Mouse (Mus musculus): ENCODE measurements around the gene Tnr. TPM values are rescaled to one million over a fixed set of nuclear protein-coding genes. Genes with fewer than 3 reads are reported as not detected.

Gene Tnr
- total and polyA plus RNA-seq, 2 experiments from 2014 or later = 5.8 to 50.9 TPM

- no peaks in the 10 kb centered on the region for H3K27me3 ChIP-seq (ENCODE audit: insufficient read depth, low read length)
- ATAC-seq (ENCODE audit: low FRiP score) = no peak
- no peak overlapping the region for H3K4me2 ChIP-seq (ENCODE audit: low read depth, low read length, poor library complexity, severe bottlenecking)
- no peaks in the 10 kb centered on the region for H3K4me1 ChIP-seq (ENCODE audit: insufficient read depth, low read length)
- DNase-seq (ENCODE audit: low spot score) = no peak
- H3K9me3 ChIP-seq (ENCODE audit: low read length) = no peaks in the 10 kb centered on the region
- H3K27ac ChIP-seq (ENCODE audit: low read depth, low read length) = no peak overlapping the region
- no peak for TF ChIP-seq CTCF (IDR thresholded peaks at IDR 0.05)
- 49% methylated on average over 4 of the region's 4 CpGs for WGBS
- no peaks in the 10 kb centered on the region for H3K36me3 ChIP-seq (ENCODE audit: insufficient read depth, low read length)
- no peak overlapping the region for H3K9ac ChIP-seq (replicated peaks; ENCODE audit: low read length, poor library complexity, severe bottlenecking)
- no peak overlapping the region for H3K4me3 ChIP-seq (ENCODE audit: low read depth, low read length)
Measured at GRCm38 (mm10) chr1:159833646-159834338, 310.2 kb downstream of the Tnr start.

- no peaks in the 10 kb centered on the region for H3K36me3 ChIP-seq (ENCODE audit: insufficient read depth, low read length)
- no peak for TF ChIP-seq CTCF (IDR thresholded peaks at IDR 0.05)
- no peaks in the 10 kb centered on the region for H3K9me3 ChIP-seq (ENCODE audit: low read length)
- H3K9ac ChIP-seq (replicated peaks; ENCODE audit: low read length, poor library complexity, severe bottlenecking) = no peak overlapping the region
- DNase-seq (ENCODE audit: low spot score) = peak; percentile 26
- no peaks in the 10 kb centered on the region for H3K4me1 ChIP-seq (ENCODE audit: insufficient read depth, low read length)
- ATAC-seq (ENCODE audit: low FRiP score) = no peak
- H3K4me2 ChIP-seq (ENCODE audit: low read depth, low read length, poor library complexity, severe bottlenecking) = no peak overlapping the region
- no peak overlapping the region for H3K27ac ChIP-seq (ENCODE audit: low read depth, low read length)
- H3K27me3 ChIP-seq (ENCODE audit: insufficient read depth, low read length) = no peaks in the 10 kb centered on the region
- H3K4me3 ChIP-seq (ENCODE audit: low read depth, low read length) = no peak overlapping the region
- WGBS = 11% methylated on average over 4 of the region's 4 CpGs
Measured at GRCm38 (mm10) chr1:159835126-159835525, 311.6 kb downstream of the Tnr start.

- Histone ChIP-seq H3K27me3 (ENCODE audit: insufficient read depth, low read length) (no peaks in the 10 kb centered on the region; the same call in 1 of the 2 replicates), H3K4me2 (ENCODE audit: low read depth, low read length, poor library complexity, severe bottlenecking) (no peak overlapping the region), H3K4me3 (ENCODE audit: low read depth, low read length) (no peak overlapping the region), H3K9me3 (ENCODE audit: low read length) (no peaks in the 10 kb centered on the region), H3K4me1 (ENCODE audit: insufficient read depth, low read length) (no peaks in the 10 kb centered on the region), H3K9ac (replicated peaks; ENCODE audit: low read length, poor library complexity, severe bottlenecking) (no peak overlapping the region), H3K27ac (ENCODE audit: low read depth, low read length) (no peak overlapping the region), H3K36me3 (ENCODE audit: insufficient read depth, low read length) (no peaks in the 10 kb centered on the region)
- DNase-seq (ENCODE audit: low spot score) (no peak), ATAC-seq (ENCODE audit: low FRiP score) (no peak)
- no peak for TF ChIP-seq CTCF (IDR thresholded peaks at IDR 0.05)
- 25% methylated on average over 2 of the region's 2 CpGs for WGBS
Measured at GRCm38 (mm10) chr1:159840337-159840736, 316.8 kb downstream of the Tnr start.

GRCm38 (mm10) chr1:159842876-159843275, 319.3 kb downstream of the Tnr start:
- DNase-seq (ENCODE audit: low spot score) (no peak), ATAC-seq (ENCODE audit: low FRiP score) (no peak)
- H3K9ac ChIP-seq (replicated peaks; ENCODE audit: low read length, poor library complexity, severe bottlenecking) = no peak overlapping the region
- no peak overlapping the region for H3K4me3 ChIP-seq (ENCODE audit: low read depth, low read length)
- no peaks in the 10 kb centered on the region for H3K9me3 ChIP-seq (ENCODE audit: low read length)
- 71% methylated on average over 5 of the region's 5 CpGs for WGBS
- TF ChIP-seq CTCF (IDR thresholded peaks at IDR 0.05) = no peak
- no peaks in the 10 kb centered on the region; the same call in 1 of the 2 replicates for H3K27me3 ChIP-seq (ENCODE audit: insufficient read depth, low read length)
- no peak overlapping the region for H3K27ac ChIP-seq (ENCODE audit: low read depth, low read length)
- no peak overlapping the region for H3K4me2 ChIP-seq (ENCODE audit: low read depth, low read length, poor library complexity, severe bottlenecking)
- H3K36me3 ChIP-seq (ENCODE audit: insufficient read depth, low read length) = no peaks in the 10 kb centered on the region
- no peaks in the 10 kb centered on the region for H3K4me1 ChIP-seq (ENCODE audit: insufficient read depth, low read length)

GRCm38 (mm10) chr1:159852088-159852487, 328.5 kb downstream of the Tnr start:
- no peak overlapping the region for H3K27ac ChIP-seq (ENCODE audit: low read depth, low read length)
- DNase-seq (ENCODE audit: low spot score) = peak; percentile 17
- no peak for ATAC-seq (ENCODE audit: low FRiP score)
- no peaks in the 10 kb centered on the region for H3K9me3 ChIP-seq (ENCODE audit: low read length)
- no peaks in the 10 kb centered on the region for H3K27me3 ChIP-seq (ENCODE audit: insufficient read depth, low read length)
- TF ChIP-seq CTCF (IDR thresholded peaks at IDR 0.05) = no peak
- no peak overlapping the region for H3K4me2 ChIP-seq (ENCODE audit: low read depth, low read length, poor library complexity, severe bottlenecking)
- H3K4me1 ChIP-seq (ENCODE audit: insufficient read depth, low read length) = no peaks in the 10 kb centered on the region; the same call in 1 of the 2 replicates
- WGBS = 70% methylated on average over 11 of the region's 11 CpGs
- no peaks in the 10 kb centered on the region for H3K36me3 ChIP-seq (ENCODE audit: insufficient read depth, low read length)
- no peak overlapping the region for H3K4me3 ChIP-seq (ENCODE audit: low read depth, low read length)
- H3K9ac ChIP-seq (replicated peaks; ENCODE audit: low read length, poor library complexity, severe bottlenecking) = no peak overlapping the region

GRCm38 (mm10) chr1:159854261-159854660, 330.7 kb downstream of the Tnr start:
- Histone ChIP-seq H3K27ac (ENCODE audit: low read depth, low read length) (no peak overlapping the region), H3K9me3 (ENCODE audit: low read length) (no peaks in the 10 kb centered on the region), H3K4me1 (ENCODE audit: insufficient read depth, low read length) (no peaks in the 10 kb centered on the region; the same call in 1 of the 2 replicates), H3K36me3 (ENCODE audit: insufficient read depth, low read length) (no peaks in the 10 kb centered on the region), H3K27me3 (ENCODE audit: insufficient read depth, low read length) (no peaks in the 10 kb centered on the region), H3K4me2 (ENCODE audit: low read depth, low read length, poor library complexity, severe bottlenecking) (no peak overlapping the region), H3K4me3 (ENCODE audit: low read depth, low read length) (no peak overlapping the region), H3K9ac (replicated peaks; ENCODE audit: low read length, poor library complexity, severe bottlenecking) (no peak overlapping the region)
- WGBS = 95% methylated on average over 1 of the region's 1 CpGs
- DNase-seq (ENCODE audit: low spot score) (no peak), ATAC-seq (ENCODE audit: low FRiP score) (no peak)
- TF ChIP-seq CTCF (IDR thresholded peaks at IDR 0.05) = no peak
